Mouse (Mus musculus) retina, postnatal 1 day (tissue): ENCODE results near the gene Gm4981.
"Not testable (repeated sequence)": the region's sequence is repeated elsewhere in the genome, so short reads cannot be mapped to it uniquely, and the experiment has no call there.

Source experiments
- DNase-seq: peaks from one replicate; pipeline ENCODE4 v3.0.0-alpha.2; 2012

Gm4981 gene

GRCm38 (mm10) chr10:58221571-58221970, 14.9 kb downstream of the Gm4981 start:
- not testable (repeated sequence) for DNase-seq

GRCm38 (mm10) chr10:58220726-58221125, 15.8 kb downstream of the Gm4981 start:
- DNase-seq = no peak

- DNase-seq = no peak
Measured at GRCm38 (mm10) chr10:58217366-58217765, 19.1 kb downstream of the Gm4981 start.

GRCm38 (mm10) chr10:58215353-58215752, 21.1 kb downstream of the Gm4981 start:
- no peak for DNase-seq

GRCm38 (mm10) chr10:58214934-58215333, 21.6 kb downstream of the Gm4981 start:
- no peak for DNase-seq

GRCm38 (mm10) chr10:58214497-58214896, 22.0 kb downstream of the Gm4981 start:
- no peak for DNase-seq

- DNase-seq = no peak
Measured at GRCm38 (mm10) chr10:58212230-58212629, 24.3 kb downstream of the Gm4981 start.

GRCm38 (mm10) chr10:58211213-58211612, 25.3 kb downstream of the Gm4981 start:
- DNase-seq = no peak

GRCm38 (mm10) chr10:58210514-58210913, 26.0 kb downstream of the Gm4981 start:
- DNase-seq = no peak

- DNase-seq = no peak
Measured at GRCm38 (mm10) chr10:58209710-58210467, 26.6 kb downstream of the Gm4981 start.

GRCm38 (mm10) chr10:58206639-58207404, 29.7 kb downstream of the Gm4981 start:
- no peak for DNase-seq

GRCm38 (mm10) chr10:58205986-58206385, 30.5 kb downstream of the Gm4981 start:
- DNase-seq = no peak
